Mouse (Mus musculus) frontal cortex, postnatal 25 days (tissue): ENCODE results near the gene Vgll4.

ENCODE experiments used
- DNase-seq, 2 experiments: peaks; one replicate each; pipeline ENCODE4 v3.0.0; 2022; ENCODE audit warnings: low spot score in 2 of 2

Gene Vgll4

GRCm38 (mm10) chr6:114974331-114974730 lies 4.5 kb upstream of the Vgll4 start:
- DNase-seq = no peak

GRCm38 (mm10) chr6:114972988-114973387 lies 3.2 kb upstream of the Vgll4 start:
- DNase-seq = no peak

- DNase-seq = no peak
These were observed 1.1 kb upstream of the Vgll4 start for GRCm38 (mm10) chr6:114970895-114971294.

GRCm38 (mm10) chr6:114970386-114970785 lies 592 bp upstream of the Vgll4 start:
- no peak for DNase-seq

GRCm38 (mm10) chr6:114968361-114969212 lies 1.2 kb downstream of the Vgll4 start:
- peak; percentile 70 to 76 for DNase-seq

GRCm38 (mm10) chr6:114967623-114968022 lies 2.2 kb downstream of the Vgll4 start:
- DNase-seq = no peak

GRCm38 (mm10) chr6:114966396-114967154 lies 3.2 kb downstream of the Vgll4 start:
- no peak for DNase-seq

GRCm38 (mm10) chr6:114965802-114966201 lies 4.0 kb downstream of the Vgll4 start:
- no peak for DNase-seq

GRCm38 (mm10) chr6:114965396-114965795 lies 4.4 kb downstream of the Vgll4 start:
- no peak for DNase-seq

- no peak for DNase-seq
These were observed 5.6 kb downstream of the Vgll4 start for GRCm38 (mm10) chr6:114964235-114964634.

GRCm38 (mm10) chr6:114963636-114964035 lies 6.2 kb downstream of the Vgll4 start:
- no peak for DNase-seq

GRCm38 (mm10) chr6:114961276-114962068 lies 8.3 kb downstream of the Vgll4 start:
- DNase-seq = no peak

GRCm38 (mm10) chr6:114959012-114959398 lies 10.8 kb downstream of the Vgll4 start:
- no peak for DNase-seq

- DNase-seq = no peak
These were observed 11.4 kb downstream of the Vgll4 start for GRCm38 (mm10) chr6:114958249-114959011.

- DNase-seq = no peak
These were observed 12.0 kb downstream of the Vgll4 start for GRCm38 (mm10) chr6:114957756-114958155.

- no peak for DNase-seq
These were observed 15.3 kb downstream of the Vgll4 start for GRCm38 (mm10) chr6:114954496-114954895.

GRCm38 (mm10) chr6:114953601-114954000 lies 16.2 kb downstream of the Vgll4 start:
- no peak for DNase-seq

GRCm38 (mm10) chr6:114952356-114952755 lies 17.4 kb downstream of the Vgll4 start:
- no peak for DNase-seq

- DNase-seq = no peak
These were observed 25.0 kb downstream of the Vgll4 start for GRCm38 (mm10) chr6:114944456-114945438.

- DNase-seq = no peak
These were observed 28.5 kb downstream of the Vgll4 start for GRCm38 (mm10) chr6:114941201-114941849.
